Mouse (Mus musculus): ENCODE results near the gene Fkbp2.

Fkbp2 gene

DNA sequence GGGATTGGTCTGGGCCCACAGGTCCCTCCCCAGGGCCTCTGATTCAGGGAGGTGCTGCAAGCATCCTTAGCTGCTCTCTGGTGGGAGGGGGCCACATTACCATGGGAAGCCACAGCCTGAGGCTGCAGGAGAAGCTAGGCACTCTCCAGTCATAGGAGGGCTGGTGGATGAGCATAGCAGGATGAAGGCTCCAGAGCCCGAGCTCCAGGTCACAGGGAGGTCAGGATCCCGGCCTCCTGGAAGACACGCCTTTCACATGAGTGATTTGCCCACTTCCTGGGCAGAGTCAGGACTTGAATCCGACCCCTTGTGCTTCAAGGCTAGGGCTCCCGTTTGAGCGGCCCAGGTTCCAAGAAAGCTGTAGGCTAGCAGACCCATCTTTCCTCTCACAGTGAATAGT is 8.7 kb downstream of the Fkbp2 start:
- no peak for DNase-seq (ENCODE audit: low read depth in 2 of 2, low spot score in 2 of 2)

DNA sequence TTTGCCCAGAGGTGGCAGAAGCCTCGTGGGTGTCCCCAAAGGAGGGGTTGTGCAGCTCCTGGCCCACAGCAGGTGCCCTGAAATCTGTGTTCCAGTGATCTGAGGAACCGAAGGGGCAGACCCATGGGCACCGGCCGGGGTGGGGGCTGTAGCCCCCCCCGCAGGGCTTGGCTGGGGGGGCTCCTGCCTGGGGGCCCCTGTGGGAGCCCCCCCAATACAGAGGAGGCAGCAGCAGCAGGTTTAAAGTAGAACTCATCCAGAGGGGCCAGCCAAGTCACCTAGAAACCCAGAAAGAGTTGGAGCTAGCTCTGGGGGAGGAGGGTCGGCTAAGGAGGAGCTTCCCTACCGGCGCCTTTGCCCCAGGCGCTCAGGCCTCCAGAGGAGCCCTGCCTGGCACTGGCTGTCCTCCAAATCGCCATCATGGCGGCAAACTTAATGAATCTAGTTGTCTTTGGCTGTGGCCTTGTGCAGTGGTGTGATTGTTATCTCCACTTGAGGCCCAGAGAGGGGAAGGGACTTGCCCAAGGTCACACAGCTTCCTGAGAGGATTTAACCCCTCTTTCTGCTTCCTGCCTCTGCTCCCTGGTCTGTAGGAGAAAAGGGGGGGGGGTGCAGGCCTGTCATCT is 9.7 kb downstream of the Fkbp2 start:
- no peak for DNase-seq (ENCODE audit: low read depth in 2 of 2, low spot score in 2 of 2)

DNA sequence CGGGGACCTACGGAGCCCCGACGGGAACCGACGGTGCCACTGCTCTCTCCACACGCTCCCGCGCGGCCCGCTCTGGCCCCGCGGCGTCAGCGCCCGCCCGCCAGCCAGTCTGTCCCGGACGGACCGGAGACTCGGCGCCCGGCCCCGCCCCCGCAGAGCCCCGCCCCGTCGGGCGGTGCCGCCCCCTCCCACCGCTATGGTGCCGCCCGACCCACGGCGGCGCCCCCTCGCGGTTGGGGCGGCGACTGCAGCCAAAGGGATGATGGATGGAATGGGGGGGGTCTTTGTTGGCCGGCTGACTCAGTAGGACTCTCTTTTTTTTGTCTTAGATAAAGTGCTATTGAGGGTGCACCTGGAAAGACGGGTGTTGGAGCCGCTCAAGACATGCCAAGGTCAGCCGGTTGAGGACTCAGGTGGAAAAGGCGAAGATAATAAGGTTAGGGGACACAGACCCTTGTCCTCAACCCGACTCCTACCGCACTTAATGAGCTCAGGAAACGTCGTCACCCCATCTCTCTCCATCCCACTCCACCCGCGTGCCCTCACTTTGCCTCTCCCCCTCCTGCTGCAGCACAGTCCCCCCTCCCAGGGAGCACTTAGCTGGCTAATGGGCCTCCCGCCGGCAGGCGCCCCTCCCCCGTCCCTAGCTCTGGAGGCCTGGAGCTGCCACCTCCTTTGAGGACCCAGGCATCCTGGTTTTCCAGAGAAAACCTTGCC is 10.5 kb downstream of the Fkbp2 start:
- peak; percentile 55 to 61 for DNase-seq (ENCODE audit: low read depth in 2 of 2, low spot score in 2 of 2)

DNA sequence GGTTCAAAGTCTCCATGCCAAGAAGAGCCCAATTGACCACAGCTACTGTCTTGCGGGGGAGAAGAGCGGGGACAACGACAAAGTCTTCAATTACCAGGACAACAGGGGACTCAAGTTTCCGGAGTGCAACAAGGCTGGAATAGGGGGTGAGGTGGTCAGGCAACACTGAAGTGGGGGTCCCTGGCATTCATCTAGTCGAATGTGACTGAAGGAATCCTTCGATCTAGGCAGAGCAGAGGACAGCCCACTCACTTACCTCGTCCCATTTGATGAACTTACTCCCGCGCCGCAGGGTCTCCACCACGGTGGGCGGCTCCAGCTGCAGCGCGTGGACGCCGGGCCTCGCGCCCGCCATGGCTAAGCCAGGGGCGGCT is 11.0 kb downstream of the Fkbp2 start:
- no peak for DNase-seq (ENCODE audit: low read depth in 2 of 2, low spot score in 2 of 2)

DNA sequence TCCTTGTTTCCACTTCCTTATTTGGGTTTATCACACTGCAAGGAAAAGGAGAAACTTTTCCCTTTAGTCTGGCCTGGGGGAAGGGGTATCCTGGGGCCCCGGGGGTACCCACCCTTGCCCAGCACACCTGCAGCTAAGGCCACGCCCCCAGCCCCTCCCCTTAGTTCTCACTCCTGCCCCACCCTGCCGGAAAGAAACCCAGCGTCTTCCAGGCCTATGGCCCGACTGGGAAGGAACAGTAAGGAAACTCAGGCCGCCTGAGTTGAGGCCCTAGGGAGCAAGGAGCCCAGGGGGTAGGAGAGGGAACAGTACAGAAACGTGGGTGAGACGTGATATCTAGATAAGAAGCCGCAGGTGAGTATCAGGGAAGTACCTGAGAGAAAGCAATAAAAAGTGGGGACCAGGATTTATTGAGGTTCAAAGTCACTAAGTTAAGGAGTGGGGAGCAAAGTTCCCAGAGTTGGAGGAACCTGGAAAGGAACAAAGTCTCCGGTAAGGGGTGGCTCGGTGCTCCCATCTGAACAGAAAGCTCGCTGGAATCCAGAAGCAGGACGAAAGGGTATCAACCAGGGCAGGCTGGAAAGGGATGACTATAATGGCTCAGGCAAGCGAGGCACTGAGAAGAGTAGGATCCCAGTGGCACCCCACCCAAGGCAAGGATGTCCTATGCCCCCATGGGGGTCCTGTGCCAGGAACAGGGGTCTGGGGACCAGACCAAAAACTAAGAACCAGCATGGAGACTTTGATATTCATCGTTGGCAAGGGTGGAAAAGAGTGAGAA is 11.6 kb downstream of the Fkbp2 start:
- no peak for DNase-seq (ENCODE audit: low read depth in 2 of 2, low spot score in 2 of 2)

DNA sequence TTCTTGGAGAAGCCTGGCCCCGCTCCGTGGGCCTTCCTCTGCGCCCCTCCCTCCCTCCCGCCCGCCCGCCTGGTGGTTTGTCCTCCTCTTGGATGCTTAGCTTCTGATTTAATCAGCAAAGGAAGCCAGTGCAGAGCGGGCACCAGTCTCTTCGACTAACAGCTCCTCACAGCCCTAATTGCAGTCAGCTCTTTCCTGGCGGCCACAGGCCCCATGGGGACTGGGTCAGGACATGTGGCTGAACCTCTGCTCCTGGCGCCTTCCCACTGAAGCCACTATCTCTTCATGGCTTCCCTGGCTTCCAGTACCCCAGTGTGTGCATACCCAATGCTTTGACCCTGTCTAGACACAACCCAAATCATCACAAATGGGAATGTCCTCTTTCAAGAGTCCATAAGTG is 23.8 kb downstream of the Fkbp2 start:
- DNase-seq (ENCODE audit: low read depth in 2 of 2, low spot score in 2 of 2), result no peak

DNA sequence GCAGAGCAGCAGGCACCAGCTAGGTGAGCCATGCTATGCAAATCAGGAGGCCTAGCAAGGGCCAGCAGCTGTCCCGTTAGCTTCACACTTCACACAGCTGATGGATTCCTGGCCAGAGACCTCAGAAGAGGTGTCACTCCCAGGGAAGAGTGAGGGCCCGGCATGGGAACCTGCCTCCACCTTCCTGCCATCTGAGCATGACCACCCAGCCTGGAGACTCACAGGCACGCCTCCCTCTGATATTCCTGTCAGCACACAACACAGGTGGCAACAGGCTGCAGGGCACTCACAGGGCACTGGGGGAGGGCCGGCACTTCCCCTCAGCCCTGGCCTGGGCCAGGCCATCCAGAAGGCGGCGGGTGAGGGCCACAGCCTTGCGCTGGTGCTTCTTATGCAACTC is 24.9 kb downstream of the Fkbp2 start:
- no peak for DNase-seq (ENCODE audit: low read depth in 2 of 2, low spot score in 2 of 2)

DNA sequence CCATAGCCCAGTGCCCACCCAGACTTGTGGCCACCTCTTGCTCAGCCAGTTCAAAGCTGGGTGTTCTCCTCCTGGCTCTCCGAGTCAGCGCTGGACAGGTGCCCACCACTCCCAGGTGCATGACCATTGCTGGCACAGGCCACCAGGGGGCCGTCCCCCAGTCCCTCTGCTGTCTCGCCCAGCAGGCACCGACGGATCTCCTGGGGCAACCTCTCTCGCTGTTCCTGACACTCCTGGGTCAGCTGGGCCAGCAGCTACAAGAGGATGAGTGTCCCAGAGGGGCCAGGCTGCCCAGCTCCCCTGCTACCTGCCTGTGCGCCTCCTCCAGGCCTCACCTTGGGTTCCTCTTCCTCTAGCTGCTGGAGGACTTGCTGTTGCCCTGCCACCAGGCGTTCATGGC is 26.3 kb downstream of the Fkbp2 start:
- DNase-seq (ENCODE audit: low read depth in 2 of 2, low spot score in 2 of 2), result no peak

DNA sequence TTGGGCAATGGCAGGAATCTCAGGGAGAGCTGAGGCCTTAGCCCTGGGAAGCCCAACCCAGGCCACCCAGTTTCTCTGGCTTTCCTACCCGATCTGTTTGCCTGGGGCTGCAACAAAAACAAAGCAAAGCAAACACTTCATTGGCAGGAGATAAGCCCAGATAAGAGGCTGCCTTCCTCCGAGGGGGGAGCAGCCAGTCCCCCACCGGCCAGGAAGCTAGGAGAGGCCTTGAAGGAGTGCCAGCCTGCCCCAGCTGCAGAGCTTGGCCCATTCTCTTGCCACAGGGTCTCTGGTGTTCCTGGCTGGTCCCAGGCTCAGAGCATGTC is 27.6 kb downstream of the Fkbp2 start:
- no peak for DNase-seq (ENCODE audit: low read depth in 2 of 2, low spot score in 2 of 2)

DNA sequence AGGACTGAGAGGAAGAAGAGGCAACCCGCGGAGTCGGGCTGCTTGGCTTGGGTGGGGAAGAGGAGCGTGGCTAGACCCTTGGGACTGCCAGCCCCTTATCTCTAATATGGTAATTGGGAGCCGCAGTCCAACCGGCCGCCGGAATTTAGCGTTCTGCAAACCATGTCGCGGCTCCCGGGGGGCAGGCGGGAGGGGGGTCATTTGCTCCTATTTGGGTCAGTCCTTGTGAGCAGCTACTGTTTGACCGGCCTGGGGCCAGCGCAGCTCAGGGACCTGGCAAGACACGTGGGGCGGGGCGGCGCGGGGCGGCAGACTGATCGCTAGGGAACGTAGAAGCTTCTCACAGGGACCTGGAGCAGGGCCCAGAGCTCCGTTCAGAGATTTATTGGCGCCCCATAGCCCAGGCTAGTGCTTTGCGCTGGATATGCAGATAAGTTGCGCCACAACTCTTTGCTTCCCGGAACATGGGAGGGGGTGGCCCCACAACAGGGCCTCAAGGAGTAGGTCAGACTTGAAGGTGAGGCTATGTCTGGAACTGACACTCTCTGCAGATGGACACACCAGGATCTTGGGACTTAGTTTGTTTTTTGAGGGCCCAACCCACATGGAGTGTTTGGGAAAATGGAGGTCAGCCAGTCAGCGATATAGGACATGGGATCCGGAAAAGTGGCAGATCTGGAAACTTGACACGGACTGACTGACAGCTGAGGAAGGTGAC is 28.1 kb downstream of the Fkbp2 start:
- peak in 1 of 2 experiments; percentile 21 for DNase-seq (ENCODE audit: low read depth in 2 of 2, low spot score in 2 of 2)

DNA sequence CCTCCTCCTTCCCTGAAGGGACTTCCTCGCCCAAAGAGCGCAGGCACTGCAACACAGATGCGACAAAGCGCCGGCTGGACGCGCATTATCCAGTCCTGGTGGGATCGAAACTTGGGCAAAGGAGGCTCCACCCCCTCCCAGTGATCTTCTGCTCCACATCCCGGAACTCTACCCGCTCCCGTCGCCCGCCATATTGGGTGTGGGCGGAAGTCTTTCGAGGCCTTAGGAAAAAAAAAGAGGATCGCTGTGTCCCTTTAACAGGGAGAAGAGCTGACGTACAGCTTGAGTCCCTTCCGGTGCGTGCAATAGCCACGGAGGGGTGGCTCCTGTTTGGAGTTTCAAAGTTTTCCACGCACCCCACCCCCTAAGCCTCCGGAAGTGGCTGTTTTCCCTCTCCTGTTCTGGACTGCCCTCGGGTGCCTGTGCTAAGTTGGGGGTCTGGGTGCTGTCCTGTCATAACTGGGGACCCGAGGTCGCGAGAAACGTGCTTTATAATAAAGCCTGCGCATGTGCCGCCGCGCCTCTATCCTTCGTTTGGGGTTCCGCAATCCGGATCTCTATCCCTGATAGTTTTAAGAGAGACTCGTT is 28.8 kb downstream of the Fkbp2 start:
- peak; percentile 52 to 62 for DNase-seq (ENCODE audit: low read depth in 2 of 2, low spot score in 2 of 2)

DNA sequence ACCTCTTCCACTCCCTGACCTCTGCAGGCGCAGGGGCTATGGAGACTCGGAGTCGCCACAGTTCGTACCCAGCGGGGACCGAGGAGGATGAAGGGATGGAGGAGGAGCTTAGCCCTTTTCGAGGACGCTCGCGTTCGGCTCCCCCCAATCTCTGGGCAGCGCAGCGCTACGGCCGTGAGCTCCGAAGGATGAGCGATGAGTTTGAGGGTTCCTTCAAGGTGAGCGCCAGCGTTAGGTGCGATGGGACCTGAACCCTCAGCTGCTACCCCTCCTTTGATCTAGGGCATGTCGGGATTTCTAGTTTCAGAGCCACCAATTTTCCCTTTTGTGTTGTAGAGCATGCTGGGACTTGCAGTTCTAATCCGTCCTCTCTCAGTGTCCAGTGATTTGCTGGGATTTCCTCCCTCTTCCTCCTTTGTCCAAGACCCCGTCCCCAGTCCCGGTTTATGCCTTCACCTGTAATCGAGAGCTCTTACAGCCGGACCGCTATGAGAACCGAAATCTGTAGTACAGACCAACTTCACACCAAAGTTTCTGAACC is 29.6 kb downstream of the Fkbp2 start:
- peak in 1 of 2 experiments; percentile 23 for DNase-seq (ENCODE audit: low read depth in 2 of 2, low spot score in 2 of 2)

DNA sequence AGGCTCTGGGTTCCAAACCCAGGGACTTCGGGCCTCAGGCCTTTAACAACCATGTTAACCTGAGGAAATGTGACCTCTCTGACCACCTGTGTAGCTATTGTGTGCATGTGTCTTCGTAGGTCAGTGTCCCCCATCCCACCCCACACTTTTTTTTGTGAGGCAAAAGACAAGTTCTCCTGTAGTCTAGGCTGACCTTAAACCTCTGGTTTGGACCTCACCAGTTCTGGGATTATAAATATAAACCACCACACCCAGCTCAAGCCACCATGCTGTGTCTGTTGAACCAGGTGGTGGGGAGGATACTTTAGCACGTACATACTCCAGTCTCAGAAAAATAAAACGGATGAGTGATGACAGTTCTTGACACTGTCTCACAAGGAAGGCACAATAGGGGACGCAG is 30.4 kb downstream of the Fkbp2 start:
- no peak for DNase-seq (ENCODE audit: low read depth in 2 of 2, low spot score in 2 of 2)

DNA sequence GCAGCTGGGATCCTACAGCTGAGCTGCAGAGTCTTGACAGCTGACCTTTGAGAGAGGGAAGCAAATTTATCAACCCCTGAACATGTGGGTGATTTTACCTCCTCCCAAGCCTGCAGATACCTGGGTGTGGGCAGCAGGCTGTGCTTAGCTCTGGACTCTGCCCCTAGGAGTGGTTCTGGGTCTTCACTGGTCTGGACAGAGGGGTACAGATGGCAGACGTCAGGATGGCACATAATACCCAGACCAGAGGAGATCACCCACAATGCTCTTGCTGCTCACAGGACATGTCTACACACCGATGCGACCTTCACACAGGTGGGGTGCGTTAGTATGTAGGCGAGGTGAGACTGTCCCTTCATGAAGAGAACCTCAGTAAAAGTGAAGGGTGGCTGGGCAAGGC is 30.8 kb downstream of the Fkbp2 start:
- no peak for DNase-seq (ENCODE audit: low read depth in 2 of 2, low spot score in 2 of 2)

DNA sequence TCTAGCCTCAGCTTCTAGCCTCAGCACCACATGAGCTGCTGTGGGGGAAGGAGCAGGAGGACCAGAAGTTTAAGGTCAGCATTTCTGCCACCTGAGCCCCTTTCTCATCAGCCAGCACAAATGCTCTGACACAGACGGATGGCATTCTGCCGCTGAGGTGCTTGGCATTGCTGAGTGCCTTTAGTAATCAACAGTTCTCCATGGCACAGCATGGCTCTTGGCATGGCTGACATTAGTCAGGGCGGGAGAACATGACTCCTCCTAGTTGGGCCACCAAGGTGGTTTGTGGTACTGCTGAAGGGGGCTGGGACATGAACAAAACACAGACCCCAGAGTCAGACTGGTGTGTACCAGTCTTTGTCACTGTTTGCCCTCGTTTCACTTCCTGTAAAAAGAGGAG is 32.1 kb downstream of the Fkbp2 start:
- DNase-seq (ENCODE audit: low read depth in 2 of 2, low spot score in 2 of 2), result no peak

DNA sequence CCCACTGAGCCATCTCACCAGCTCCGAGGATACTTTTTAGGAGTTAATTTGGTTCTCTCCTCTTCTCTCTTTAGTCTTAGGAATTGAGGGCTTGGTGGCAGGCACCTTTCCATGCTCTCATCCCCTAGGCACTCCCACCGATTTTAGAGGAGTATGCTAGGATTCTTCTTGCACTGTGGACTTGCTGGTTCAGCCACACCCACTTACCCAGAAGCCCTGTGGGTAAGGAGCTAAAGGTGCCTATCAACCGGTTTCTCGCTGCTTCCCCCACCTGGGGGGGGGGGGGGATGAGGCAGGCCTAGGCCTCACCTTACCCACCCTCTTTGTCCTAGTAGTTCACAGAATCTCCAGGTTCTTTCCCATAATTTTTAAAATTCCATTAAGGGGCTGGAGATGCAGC is 32.6 kb downstream of the Fkbp2 start:
- no peak for DNase-seq (ENCODE audit: low read depth in 2 of 2, low spot score in 2 of 2)

DNA sequence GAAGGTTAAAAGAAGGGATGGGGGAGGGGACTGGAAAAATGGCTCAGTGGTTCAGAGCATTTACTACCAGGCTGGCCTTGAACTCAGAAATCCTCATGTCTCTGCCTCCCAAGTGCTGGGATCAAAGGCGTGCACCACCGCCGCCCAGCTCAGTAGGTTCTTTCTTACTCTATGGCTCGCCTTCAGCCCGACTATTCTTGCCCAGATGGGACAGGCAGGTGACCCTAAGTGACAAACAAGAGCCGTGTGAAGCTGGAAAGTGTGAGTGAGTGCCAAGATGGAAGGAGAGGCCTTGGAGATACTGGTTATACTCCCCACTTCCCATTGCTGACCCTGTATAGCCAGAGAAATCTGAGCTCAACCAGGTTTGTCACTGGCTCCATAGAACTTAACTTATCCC is 36.6 kb downstream of the Fkbp2 start:
- no peak for DNase-seq (ENCODE audit: low read depth in 2 of 2, low spot score in 2 of 2)

DNA sequence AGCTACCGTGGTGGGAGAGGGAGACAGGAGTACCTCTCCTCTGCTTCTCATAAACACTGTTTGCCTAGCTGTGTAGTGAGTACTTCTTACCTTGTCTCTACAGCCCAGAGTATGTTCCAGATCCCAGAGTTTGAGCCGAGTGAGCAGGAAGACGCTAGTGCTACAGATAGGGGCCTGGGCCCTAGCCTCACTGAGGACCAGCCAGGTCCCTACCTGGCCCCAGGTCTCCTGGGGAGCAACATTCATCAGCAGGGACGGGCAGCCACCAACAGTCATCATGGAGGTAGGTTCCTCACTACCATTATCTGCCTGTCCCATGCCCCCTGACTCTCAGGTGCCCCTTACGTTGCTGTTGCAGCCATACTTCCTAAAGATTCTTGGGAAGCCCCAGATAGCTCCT is 37.5 kb downstream of the Fkbp2 start:
- no peak for DNase-seq (ENCODE audit: low read depth in 2 of 2, low spot score in 2 of 2)

DNA sequence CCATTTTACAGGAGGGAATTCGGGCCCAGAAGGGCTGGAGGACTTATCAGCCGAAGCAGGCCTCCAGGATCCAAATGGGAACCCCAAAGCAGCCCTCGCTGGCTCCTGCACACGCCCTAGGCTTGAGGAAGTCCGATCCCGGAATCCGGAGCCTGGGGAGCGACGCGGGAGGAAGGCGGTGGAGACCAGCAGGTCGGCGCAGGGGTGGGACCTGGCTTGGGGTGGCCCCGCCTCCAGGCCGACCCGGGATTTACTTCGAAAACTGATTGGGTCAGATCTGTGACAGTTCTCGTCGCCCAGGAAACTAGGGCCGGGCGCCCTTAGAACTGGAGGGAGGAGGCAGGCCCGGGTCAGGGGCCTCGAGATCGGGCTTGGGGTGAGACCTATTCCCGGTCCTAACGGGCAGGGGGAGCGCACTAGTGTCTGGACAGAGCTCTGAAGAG is 38.0 kb downstream of the Fkbp2 start, which contains the start of gene Gpr137:
Gpr137 (minus strand) TSS at position 232 of the 443 bp plus-strand sequence.
- peak; percentile 76 to 85 for DNase-seq (ENCODE audit: low read depth in 2 of 2, low spot score in 2 of 2)

DNA sequence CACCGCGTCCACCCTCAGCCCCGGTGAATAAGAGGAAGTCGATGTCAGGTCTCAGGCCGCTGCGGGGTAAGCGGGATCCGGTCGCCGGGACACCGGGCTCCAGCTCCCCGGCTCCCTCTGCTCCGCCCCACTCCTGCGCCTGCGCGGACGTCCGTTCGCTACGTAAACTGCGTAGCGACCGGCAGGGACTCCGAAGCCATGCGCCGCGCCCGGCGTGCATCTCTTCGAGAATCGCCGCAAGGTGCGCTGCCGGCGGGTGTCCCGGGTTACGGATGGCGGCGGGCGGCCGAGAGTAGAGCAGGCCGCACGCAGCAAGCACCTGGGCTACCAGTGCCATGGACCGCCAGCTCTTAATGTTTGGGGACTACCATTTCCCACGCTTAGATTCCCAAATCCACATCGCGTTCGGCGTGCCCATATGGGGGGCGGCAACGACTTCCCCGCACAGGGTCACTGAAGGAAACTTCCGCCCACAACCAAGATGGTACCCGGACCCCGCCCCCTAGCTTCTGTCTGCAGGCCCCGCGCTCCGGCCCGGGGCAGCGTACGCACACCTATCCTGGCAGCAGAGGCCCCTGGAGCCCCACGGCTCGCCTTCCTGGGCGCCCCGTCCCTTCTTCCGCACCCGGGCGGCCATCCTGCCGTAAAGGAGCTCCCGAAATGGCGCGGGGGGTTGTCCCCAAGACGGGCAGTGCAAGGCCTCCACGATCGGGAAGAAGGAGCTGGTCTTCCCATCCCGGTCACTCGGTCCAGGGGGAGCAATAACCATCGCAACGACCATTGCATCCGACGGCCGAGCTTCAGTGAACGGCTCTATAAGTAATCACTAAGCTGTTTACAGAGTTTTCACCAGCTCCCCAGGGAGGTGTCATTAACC is 38.7 kb downstream of the Fkbp2 start, which contains the start of gene Bad:
Bad (plus strand) TSS at position 490 of the 877 bp plus-strand sequence.
- DNase-seq (ENCODE audit: low read depth in 2 of 2, low spot score in 2 of 2), result peak; percentile 90 to 96

Data from CD8-positive naive resting alpha-beta T cell, adult 2 months (primary cell).